Mouse (Mus musculus) liver, adult 2 months (tissue): ENCODE measurements around the gene Bcl9.

Source experiments
- CTCF ChIP-seq: fragments of 200-500 bp; IDR thresholded peaks from 2 replicates; pipeline ENCODE4 v1.5.1; 2011; ENCODE audit warnings: low read depth, low read length, control low read depth
- POLR2A ChIP-seq: fragments of 200-500 bp; IDR thresholded peaks from 2 replicates; pipeline ENCODE4 v1.6.1; 2011; ENCODE audit warnings: low read length, control low read depth; ENCODE audit not compliant: insufficient read depth; ENCODE audit errors: extremely low read depth

GRCm38 (mm10) chr3:97297553-97298432 lies at the start of gene Bcl9:
- TF ChIP-seq CTCF = no peak
- TF ChIP-seq POLR2A = no peak
